13 mouse cellular contexts compared by ENCODE assay signal in the genomic region with DNA sequence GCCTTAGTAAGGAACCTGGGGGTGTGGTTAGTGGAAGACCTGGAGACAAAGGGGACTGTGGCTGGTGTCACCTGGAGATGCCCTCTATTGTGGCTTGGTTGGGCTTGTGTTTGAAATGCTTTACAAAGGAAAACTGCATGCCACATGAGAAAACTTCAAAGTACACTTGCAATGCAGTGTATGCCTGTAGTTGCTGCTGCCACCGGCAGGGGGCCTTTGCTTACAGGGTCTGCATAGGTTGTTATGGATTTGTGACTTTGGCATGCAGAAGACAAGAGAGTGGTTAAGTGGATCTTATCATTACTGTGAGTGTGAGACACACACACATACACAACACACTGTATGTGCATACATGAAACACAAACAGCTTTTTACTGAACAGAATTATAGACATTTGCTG.
A peak's percentile ranks its signal among the peaks of the same experiment; 100 is the strongest.
DNase-seq lines count a peak whose midpoint lies in the region; ATAC-seq and TF ChIP-seq lines count a peak whose summit lies in the region.
"Had no signal": no experiment of that assay in that cellular context is flagged by ENCODE, and none has a peak within 500 bp of the region (broad histone marks: within the 10 kb centered on the region; RNA-seq: fewer than 3 reads in every experiment).

No protein-coding gene starts in this region.

- H3K36me3 ChIP-seq in hindbrain, postnatal 0 days (ENCODE audit: insufficient read depth, low read length): peaks cover 7% of the 10 kb centered on the region; the same call in 1 of the 2 replicates
- no peaks in the 10 kb centered on the region for H3K36me3 ChIP-seq in hindbrain, embryonic 14.5 days (replicated peaks; ENCODE audit: control insufficient read depth, insufficient read depth)
- H3K36me3 ChIP-seq: hindbrain, embryonic 12.5 days had no signal

- WGBS in hindbrain, postnatal 0 days: 50% methylated on average over 1 of the region's 1 CpGs
- WGBS in hindbrain, embryonic 14.5 days: 64% methylated on average over 1 of the region's 1 CpGs

- H3K4me1 ChIP-seq in hindbrain, postnatal 0 days (ENCODE audit: insufficient read depth, low read length): no peaks in the 10 kb centered on the region
- no peaks in the 10 kb centered on the region for H3K4me1 ChIP-seq in hindbrain, embryonic 14.5 days (replicated peaks; ENCODE audit: control insufficient read depth, insufficient read depth, low read length)
- H3K4me1 ChIP-seq: hindbrain, embryonic 12.5 days had no signal

- no peaks in the 10 kb centered on the region for H3K27me3 ChIP-seq in hindbrain, postnatal 0 days (ENCODE audit: insufficient read depth, low read length)
- H3K27me3 ChIP-seq in hindbrain, embryonic 14.5 days (ENCODE audit: control insufficient read depth, insufficient read depth, low read length): no peaks in the 10 kb centered on the region
- H3K27me3 ChIP-seq: hindbrain, embryonic 12.5 days had no signal

- H3K4me3 ChIP-seq in hindbrain, postnatal 0 days (ENCODE audit: low read length): no peak overlapping the region
- H3K4me3 ChIP-seq in hindbrain, embryonic 14.5 days (replicated peaks; ENCODE audit: low read length): no peak overlapping the region
- H3K4me3 ChIP-seq: hindbrain, embryonic 12.5 days had no signal

- no peak for ATAC-seq in hindbrain, postnatal 0 days
- ATAC-seq in hindbrain, embryonic 14.5 days (ENCODE audit: low FRiP score): no peak

- H3K9ac ChIP-seq in hindbrain, postnatal 0 days (replicated peaks; ENCODE audit: low read length): no peak overlapping the region
- no peak overlapping the region for H3K9ac ChIP-seq in hindbrain, embryonic 14.5 days
- H3K9ac ChIP-seq: hindbrain, embryonic 12.5 days had no signal

- no peak overlapping the region for H3K27ac ChIP-seq in hindbrain, postnatal 0 days
- H3K27ac ChIP-seq in hindbrain, embryonic 14.5 days: no peak overlapping the region
- H3K27ac ChIP-seq: hindbrain, embryonic 12.5 days; macrophage had no signal

- no peaks in the 10 kb centered on the region for H3K9me3 ChIP-seq in hindbrain, postnatal 0 days (ENCODE audit: low read length)
- no peaks in the 10 kb centered on the region for H3K9me3 ChIP-seq in hindbrain, embryonic 14.5 days (ENCODE audit: control insufficient read depth, low read length)
- H3K9me3 ChIP-seq: hindbrain, embryonic 12.5 days had no signal

- TF ChIP-seq CTCF in hindbrain, postnatal 0 days (IDR thresholded peaks at IDR 0.05; ENCODE audit: low read depth): peak; percentile 49

- DNase-seq in hindbrain, postnatal 0 days (ENCODE audit: low spot score): no peak
- no peak for DNase-seq in hindbrain, embryonic 14.5 days (ENCODE audit: low spot score)
- DNase-seq in right cerebral cortex, postnatal 4 days: peak; percentile 14
- DNase-seq in right cerebral cortex, adult 18-20 months: no peak
- DNase-seq in brain, adult 2 months (ENCODE audit: low read depth, low spot score): peak; percentile 8
- DNase-seq in frontal cortex, adult 2 months (ENCODE audit: extremely low spot score in 1 of 2, low spot score in 1 of 2): no peak
- DNase-seq in heart, adult 11 months: no peak
- DNase-seq: cerebellum, postnatal 36 days; layer of hippocampus, postnatal 36 days; right cerebral cortex, postnatal 25 days had no signal

- no peak overlapping the region for H3K4me2 ChIP-seq in hindbrain, postnatal 0 days (ENCODE audit: low read depth, low read length)
- H3K4me2 ChIP-seq in hindbrain, embryonic 14.5 days (replicated peaks): no peak overlapping the region
- H3K4me2 ChIP-seq: heart, embryonic 11.5 days; hindbrain, embryonic 12.5 days had no signal

Comparison
In these comparisons a context has a peak if more than half of its experiments do, and no peak if none do; other contexts are left out.
1. DNase-seq: peak in right cerebral cortex, postnatal 4 days (single experiment) and brain, adult 2 months (single experiment); none in hindbrain, postnatal 0 days (single experiment), hindbrain, embryonic 14.5 days (single experiment), right cerebral cortex, adult 18-20 months (single experiment), frontal cortex, adult 2 months (0 of 2) and heart, adult 11 months (single experiment).